Mouse (Mus musculus): ENCODE results near the gene Nectin2. TPM values are rescaled to one million over a fixed set of nuclear protein-coding genes. Genes with fewer than 3 reads are reported as not detected.

The Nectin2 gene
- total RNA-seq, 4 experiments from 2014 or later: 1.0 to 1.8 (median 1.5) TPM

Other genes with a start within 250 kb of the Nectin2 start
- gene Bloc1s3, start 242.1 kb downstream of the Nectin2 start, total RNA-seq (2022): 1 to 10 TPM; 2.1 to 2.7 (median 2.3) TPM
- gene Trappc6a, start 242.1 kb downstream of the Nectin2 start, total RNA-seq (2022): 10 to 100 TPM in 1 of 4 experiments, 1 to 10 TPM in 3; 7.6 to 10.2 (median 8.8) TPM
- gene Nkpd1, start 232.6 kb downstream of the Nectin2 start, total RNA-seq (2022): not detected
- 10 to 100 TPM; 45.9 to 52.8 (median 48.8) TPM for gene Ppp1r37, start 187.4 kb downstream of the Nectin2 start, total RNA-seq (2022)
- 1 to 10 TPM in 1 of 4 experiments, under 1 TPM in 3; 0.56 to 1.1 (median 0.77) TPM for gene Zfp296, start 173.2 kb downstream of the Nectin2 start, total RNA-seq (2022)
- gene Gemin7, start 172.9 kb downstream of the Nectin2 start, total RNA-seq (2022): 100 to 1,000 TPM in 2 of 4 experiments, 10 to 100 TPM in 2; 78.5 to 108 (median 99.3) TPM
- 10 to 100 TPM in 1 of 4 experiments, 1 to 10 TPM in 3; 6.3 to 10.0 (median 9.2) TPM for gene Clasrp, start 146.0 kb downstream of the Nectin2 start, total RNA-seq (2022)
- gene Relb, start 121.0 kb downstream of the Nectin2 start, total RNA-seq (2022): 10 to 100 TPM in 2 of 4 experiments, 1 to 10 TPM in 2; 7.0 to 12.5 (median 9.5) TPM
- gene Clptm1, start 85.5 kb downstream of the Nectin2 start, total RNA-seq (2022): 10 to 100 TPM; 49.6 to 55.5 (median 51.0) TPM
- not detected for gene Apoc2, start 72.5 kb downstream of the Nectin2 start, total RNA-seq (2022)
- gene Gm44805, start 69.1 kb downstream of the Nectin2 start, total RNA-seq (2022): not detected
- not detected for gene Apoc4, start 69.0 kb downstream of the Nectin2 start, total RNA-seq (2022)
- 1 to 10 TPM in 2 of 4 experiments, not detected in 2; 1.1 to 2.1 TPM for gene Apoc1, start 57.8 kb downstream of the Nectin2 start, total RNA-seq (2022)
- gene Apoe, start 51.3 kb downstream of the Nectin2 start, total RNA-seq (2022): 10 to 100 TPM; 18.8 to 67.9 (median 47.9) TPM
- gene Tomm40, start 35.0 kb downstream of the Nectin2 start, total RNA-seq (2022): 10 to 100 TPM; 44.3 to 48.3 (median 46.0) TPM
- gene Bcam, start 20.5 kb upstream of the Nectin2 start, total RNA-seq (2022): 10 to 100 TPM; 16.7 to 24.4 (median 18.0) TPM
- gene Cblc, start 46.3 kb upstream of the Nectin2 start, total RNA-seq (2022): not detected
- under 1 TPM; 0.58 to 0.62 (median 0.61) TPM for gene Bcl3, start 72.3 kb upstream of the Nectin2 start, total RNA-seq (2022)
- gene Gm19345, start 101.5 kb upstream of the Nectin2 start, total RNA-seq (2022): not detected
- gene Ceacam16, start 110.8 kb upstream of the Nectin2 start, total RNA-seq (2022): not detected
- gene Ceacam19, start 137.5 kb upstream of the Nectin2 start, total RNA-seq (2022): not detected
- 1 to 10 TPM; 4.3 to 6.7 (median 4.9) TPM for gene Pvr, start 170.7 kb upstream of the Nectin2 start, total RNA-seq (2022)
- not detected for gene Igsf23, start 200.3 kb upstream of the Nectin2 start, total RNA-seq (2022)
- not detected for gene Ceacam20, start 214.9 kb upstream of the Nectin2 start, total RNA-seq (2022)
- gene Nlrp9b, start 241.0 kb upstream of the Nectin2 start, total RNA-seq (2022): not detected

Measured in gastrocnemius, adult 8-10 months (tissue).